Mouse (Mus musculus) liver, embryonic 11.5 days (tissue): ENCODE measurements around the gene Slc25a23. TPM values are rescaled to one million over a fixed set of nuclear protein-coding genes. Genes with fewer than 3 reads are reported as not detected.

Source experiments
- ATAC-seq: fragments of 200-750 bp; cut with Nextera tagmentation; replicated peaks from 2 replicates; pipeline ENCODE4 v1.8.0; 2017; ENCODE audit warnings: moderate number of reproducible peaks, mild to moderate bottlenecking, moderate TSS enrichment, moderate library complexity; ENCODE audit not compliant: low FRiP score
- DNase-seq: peaks from one replicate; pipeline ENCODE4 v3.0.0-alpha.2; 2017; ENCODE audit warnings: low spot score
- H3K27ac ChIP-seq: fragments of 300-500 bp; sonication (generic); 2 replicates; pipeline ENCODE4 v1.5.1; 2014; ENCODE audit warnings: mild to moderate bottlenecking, low read depth, low read length, control low read depth
- H3K27me3 ChIP-seq: fragments of 300-500 bp; sonication (generic); replicated peaks from 2 replicates; pipeline ENCODE4 v1.6.1; 2014; ENCODE audit warnings: low read length, mixed read lengths; ENCODE audit not compliant: control insufficient read depth, insufficient read depth
- H3K36me3 ChIP-seq: fragments of 300-500 bp; sonication (generic); 2 replicates; pipeline ENCODE4 v1.6.1; 2014; ENCODE audit warnings: mild to moderate bottlenecking, low read length, moderate library complexity, mixed read lengths; ENCODE audit not compliant: control insufficient read depth, insufficient read depth
- H3K4me1 ChIP-seq: fragments of 300-500 bp; sonication (generic); replicated peaks from 2 replicates; pipeline ENCODE4 v1.6.1; 2014; ENCODE audit warnings: low read length, mixed read lengths; ENCODE audit not compliant: control insufficient read depth, insufficient read depth
- H3K4me2 ChIP-seq: fragments of 300-500 bp; sonication (generic); 2 replicates; pipeline ENCODE4 v1.6.1; 2014; ENCODE audit warnings: mild to moderate bottlenecking, control low read depth, moderate library complexity
- H3K4me3 ChIP-seq: fragments of 300-500 bp; sonication (generic); 2 replicates; pipeline ENCODE4 v1.5.1; 2014; ENCODE audit warnings: low read depth, low read length, control low read depth
- H3K9ac ChIP-seq: fragments of 300-500 bp; sonication (generic); 2 replicates; pipeline ENCODE4 v1.6.1; 2014; ENCODE audit warnings: low read depth, low read length, control low read depth
- H3K9me3 ChIP-seq: fragments of 300-500 bp; sonication (generic); 2 replicates; pipeline ENCODE4 v1.6.1; 2016; ENCODE audit warnings: low read length, inconsistent platforms, mixed read lengths; ENCODE audit not compliant: control insufficient read depth
- WGBS: fragments of 180-500 bp; shearing (Covaris S2); extraction: QIAGEN DNeasy Blood & Tissue Kit; methylation state at CpG from one replicate; pipeline ENCODE4 v1.1.7; 2014; 5-methylcytosine and 5-hydroxymethylcytosine counted together
- polyA plus RNA-seq: library from polyadenylated mRNA; unstranded; fragments of >200 nt; fragmentation: Nextera tagmentation; extraction: Ambion mirVana; gene quantifications from 2 replicates; pipeline ENCODE4 v1.2.1, GENCODE M21; 2014

The Slc25a23 gene
- polyA plus RNA-seq, 1 experiment from 2014 or later = 6.3 TPM

DNA sequence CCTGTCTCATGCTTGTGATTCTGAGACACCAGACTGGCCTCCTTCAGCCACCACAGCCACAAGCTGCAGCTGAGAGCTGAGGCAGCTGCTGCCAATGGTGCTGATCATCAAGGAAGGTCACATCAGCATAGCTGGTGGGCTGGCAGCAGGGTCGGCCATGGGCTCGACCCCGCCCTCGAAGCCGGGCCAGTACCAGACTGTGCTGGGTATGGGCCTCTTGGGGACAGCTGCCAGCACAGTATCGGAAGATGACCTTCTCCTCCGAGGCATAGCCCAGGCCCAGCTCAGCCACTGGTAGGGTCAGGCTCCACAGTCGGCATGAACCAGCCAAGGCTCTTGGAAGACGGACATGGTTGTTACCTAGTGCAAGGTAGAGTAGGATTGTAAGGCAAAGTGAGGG lies 60.2 kb downstream of the Slc25a23 start:
- Histone ChIP-seq H3K9me3 (no peaks in the 10 kb centered on the region), H3K27me3 (no peaks in the 10 kb centered on the region), H3K4me1 (peaks cover 29% of the 10 kb centered on the region), H3K4me3 (no peak overlapping the region), H3K9ac (no peak overlapping the region), H3K36me3 (peaks cover 41% of the 10 kb centered on the region), H3K27ac (no peak overlapping the region), H3K4me2 (no peak overlapping the region)
- 95% methylated on average over 9 of the region's 9 CpGs for WGBS
- no peak for ATAC-seq
- DNase-seq = no peak

DNA sequence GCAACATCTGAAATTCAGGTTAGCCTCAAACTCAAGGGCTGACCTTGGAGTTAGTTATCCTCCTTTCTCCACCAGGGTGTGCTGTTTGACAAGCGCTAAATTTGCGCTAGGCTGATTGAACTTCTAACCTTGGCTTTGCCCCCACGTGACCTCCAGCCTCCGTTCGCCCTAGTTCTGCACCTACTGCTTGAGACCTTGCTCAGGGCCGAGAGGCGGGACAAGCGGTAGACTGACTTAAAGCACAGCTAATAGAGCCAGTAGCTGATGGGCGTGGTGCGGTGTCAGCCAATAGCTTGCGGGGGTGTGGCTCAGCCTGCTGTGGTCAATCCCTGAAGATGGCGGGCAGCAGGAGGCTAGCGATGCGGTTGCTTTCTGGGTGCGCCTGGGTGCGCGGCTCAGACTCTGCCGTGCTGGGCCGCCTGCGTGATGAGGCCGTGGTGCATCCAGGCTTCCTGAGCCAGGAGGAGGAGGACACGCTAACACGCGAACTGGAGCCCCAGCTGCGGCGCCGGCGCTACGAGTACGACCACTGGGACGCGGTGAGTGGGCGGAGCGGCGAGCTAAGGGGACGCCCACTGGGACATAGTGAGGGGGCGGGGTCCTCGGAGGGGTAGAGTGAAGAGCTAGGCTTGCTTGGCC lies 62.5 kb downstream of the Slc25a23 start, which contains the start of gene Alkbh7:
Alkbh7 (plus strand) TSS at position 311 of the 639 bp plus-strand sequence.
- ATAC-seq (peak; percentile 99), DNase-seq (peak; percentile 88)
- peaks cover 42% of the 10 kb centered on the region for H3K36me3 ChIP-seq
- no peaks in the 10 kb centered on the region for H3K9me3 ChIP-seq
- H3K27me3 ChIP-seq = no peaks in the 10 kb centered on the region
- peak within 1 kb of the TSS; percentile 73 for H3K9ac ChIP-seq
- peak within 1 kb of the TSS; percentile 84 for H3K4me3 ChIP-seq
- under 1% methylated on average over 38 of the region's 38 CpGs for WGBS
- peak within 1 kb of the TSS; percentile 48; the same call in 1 of the 2 replicates for H3K27ac ChIP-seq
- peak within 1 kb of the TSS; percentile 88 for H3K4me2 ChIP-seq
- peaks cover 17% of the 10 kb centered on the region for H3K4me1 ChIP-seq

DNA sequence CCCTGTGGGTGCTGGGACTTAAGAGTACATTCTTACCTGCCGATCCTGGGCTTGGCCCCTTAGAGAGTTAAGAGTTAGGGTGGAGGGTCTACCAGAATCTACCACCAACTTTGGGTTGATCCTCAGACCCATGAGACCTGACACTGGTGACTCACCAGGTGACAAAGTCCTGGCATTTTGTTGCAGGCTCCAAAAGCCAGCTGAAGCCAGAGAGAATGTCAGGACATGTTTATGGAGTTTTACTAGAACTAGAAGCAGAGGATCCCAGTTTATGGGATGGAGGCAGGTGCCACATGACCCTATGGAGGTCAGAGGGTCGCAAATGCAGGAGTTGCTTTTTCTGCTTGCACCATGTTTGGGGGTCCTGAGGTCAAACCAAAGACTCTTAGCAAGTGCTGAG lies 63.2 kb downstream of the Slc25a23 start:
- Histone ChIP-seq H3K4me1 (peaks cover 14% of the 10 kb centered on the region), H3K36me3 (peaks cover 44% of the 10 kb centered on the region), H3K27ac (no peak overlapping the region), H3K9me3 (no peaks in the 10 kb centered on the region), H3K4me3 (peak overlapping the region; percentile 84), H3K4me2 (peak overlapping the region; percentile 88), H3K27me3 (no peaks in the 10 kb centered on the region), H3K9ac (0 out of 2 replicates have a peak overlapping the region, but pooled peaks have one; percentile 0)
- DNase-seq (no peak), ATAC-seq (no peak)
- 66% methylated on average over 2 of the region's 2 CpGs for WGBS

DNA sequence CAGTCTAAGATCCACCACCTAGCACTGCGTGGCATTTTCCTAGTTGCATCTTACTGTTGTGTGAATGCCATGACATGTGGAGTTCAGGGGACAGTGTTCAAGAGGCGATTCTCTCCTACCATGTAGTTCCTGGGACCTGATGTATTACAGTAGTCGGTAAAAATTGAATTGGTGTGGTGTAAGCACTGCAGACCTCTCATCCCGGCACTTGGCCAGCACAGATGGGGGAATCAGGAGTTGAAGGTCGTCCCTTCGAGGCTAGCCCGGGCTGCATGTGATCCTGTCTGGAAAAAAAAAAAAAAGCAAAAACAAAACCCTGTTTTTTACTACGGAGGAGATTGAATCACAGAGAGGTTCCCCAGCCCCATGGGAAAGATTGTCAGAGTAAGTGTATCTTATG lies 64.6 kb downstream of the Slc25a23 start:
- Histone ChIP-seq H3K4me1 (peaks cover 19% of the 10 kb centered on the region), H3K9ac (no peak overlapping the region), H3K27ac (no peak overlapping the region), H3K4me2 (no peak overlapping the region), H3K9me3 (no peaks in the 10 kb centered on the region), H3K36me3 (peaks cover 47% of the 10 kb centered on the region), H3K4me3 (no peak overlapping the region), H3K27me3 (no peaks in the 10 kb centered on the region)
- ATAC-seq (no peak), DNase-seq (no peak)
- 90% methylated on average over 8 of the region's 8 CpGs for WGBS

Other genes starting within 250 kb of the Slc25a23 start
- gene Rfx2, start 228.8 kb downstream of the Slc25a23 start, polyA plus RNA-seq = 9.0 and 9.5 TPM in 2 replicates
- not detected in 2 replicates for gene Acsbg2, start 185.4 kb downstream of the Slc25a23 start, polyA plus RNA-seq
- 0.26 TPM in 2 replicates for gene 1700061G19Rik, start 184.4 kb downstream of the Slc25a23 start, polyA plus RNA-seq
- 19.2 and 21.3 TPM in 2 replicates for gene Mllt1, start 124.4 kb downstream of the Slc25a23 start, polyA plus RNA-seq
- not detected in 2 replicates for gene Acer1, start 77.7 kb downstream of the Slc25a23 start, polyA plus RNA-seq
- 181 and 183 TPM in 2 replicates for gene Clpp, start 69.6 kb downstream of the Slc25a23 start, polyA plus RNA-seq
- 36.3 and 39.9 TPM in 2 replicates for gene Alkbh7, start 62.5 kb downstream of the Slc25a23 start, polyA plus RNA-seq
- 0.44 TPM in 1 of 2 replicates, not detected in the other for gene Pspn, start 59.8 kb downstream of the Slc25a23 start, polyA plus RNA-seq
- gene Gtf2f1, start 48.6 kb downstream of the Slc25a23 start, polyA plus RNA-seq = 99.0 and 106 TPM in 2 replicates
- gene Gm17949, start 48.4 kb downstream of the Slc25a23 start, polyA plus RNA-seq = 0.26 and 0.33 TPM in 2 replicates
- 46.7 and 51.1 TPM in 2 replicates for gene Khsrp, start 28.3 kb downstream of the Slc25a23 start, polyA plus RNA-seq
- gene Slc25a41, start 18.2 kb downstream of the Slc25a23 start, polyA plus RNA-seq = not detected in 2 replicates
- 3.2 and 3.4 TPM in 2 replicates for gene Crb3, start 758 bp downstream of the Slc25a23 start, polyA plus RNA-seq
- 2.1 and 2.2 TPM in 2 replicates for gene Dennd1c, start 18.7 kb upstream of the Slc25a23 start, polyA plus RNA-seq
- gene Tubb4a, start 27.9 kb upstream of the Slc25a23 start, polyA plus RNA-seq = 4.5 and 5.0 TPM in 2 replicates
- gene Tnfsf9, start 45.5 kb upstream of the Slc25a23 start, polyA plus RNA-seq = 5.4 and 6.4 TPM in 2 replicates
- not detected in 2 replicates for gene Cd70, start 89.9 kb upstream of the Slc25a23 start, polyA plus RNA-seq
- gene Tnfsf14, start 134.3 kb upstream of the Slc25a23 start, polyA plus RNA-seq = 0.73 and 1.2 TPM in 2 replicates
- gene C3, start 168.3 kb upstream of the Slc25a23 start, polyA plus RNA-seq = 71.7 and 82.8 TPM in 2 replicates
- gene Gpr108, start 188.6 kb upstream of the Slc25a23 start, polyA plus RNA-seq = 26.5 and 30.7 TPM in 2 replicates
- gene Trip10, start 189.6 kb upstream of the Slc25a23 start, polyA plus RNA-seq = 25.5 and 25.9 TPM in 2 replicates
- 18.7 and 20.6 TPM in 2 replicates for gene Vav1, start 219.2 kb upstream of the Slc25a23 start, polyA plus RNA-seq